Mouse (Mus musculus): ENCODE results near the gene Pdx1. TPM values are rescaled to one million over a fixed set of nuclear protein-coding genes. Genes with fewer than 3 reads are reported as not detected.

The Pdx1 gene
- total RNA-seq, 2 experiments from 2014 or later = not detected

DNA sequence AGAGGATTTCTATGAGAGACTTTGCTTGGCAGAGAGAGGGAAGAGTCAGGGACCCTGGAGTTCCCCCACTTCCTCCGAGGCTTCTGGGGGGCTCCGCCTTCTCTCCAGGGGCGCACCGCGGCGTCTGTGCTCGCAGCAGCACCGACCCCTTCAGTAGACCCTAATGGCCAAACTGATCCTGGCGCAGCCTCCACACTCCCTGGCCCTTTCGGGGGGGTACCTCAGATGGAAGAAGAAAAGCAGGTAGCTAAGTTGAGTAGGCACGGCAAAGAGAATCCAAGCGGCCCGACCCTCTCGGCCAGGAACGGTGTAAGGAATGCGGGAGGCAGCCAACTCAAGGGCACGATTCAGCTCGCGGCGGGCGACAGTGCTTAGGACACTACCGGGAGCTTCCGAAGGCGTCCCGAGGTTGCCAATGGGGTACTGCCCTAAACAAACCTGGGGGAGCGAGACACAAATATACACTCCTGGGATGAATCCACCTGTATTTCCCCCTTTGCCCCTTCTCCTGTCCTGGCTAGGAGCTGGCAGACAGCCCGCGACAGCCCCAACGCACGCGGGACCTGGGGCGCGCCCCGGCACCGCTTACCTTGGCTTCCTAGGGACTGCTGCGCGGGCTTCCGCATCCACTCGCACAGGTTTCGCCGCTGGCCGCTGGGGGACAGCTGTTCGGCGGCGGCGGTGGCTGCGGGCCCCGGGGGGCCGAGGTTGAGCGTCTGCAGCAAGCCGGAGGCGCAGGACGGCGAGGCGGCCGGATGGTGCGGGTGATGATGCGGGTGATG lies 36.3 kb downstream of the Pdx1 start:
- ATAC-seq (replicated peaks; ENCODE audit: low FRiP score, low TSS enrichment, poor library complexity, severe bottlenecking) = no peak

DNA sequence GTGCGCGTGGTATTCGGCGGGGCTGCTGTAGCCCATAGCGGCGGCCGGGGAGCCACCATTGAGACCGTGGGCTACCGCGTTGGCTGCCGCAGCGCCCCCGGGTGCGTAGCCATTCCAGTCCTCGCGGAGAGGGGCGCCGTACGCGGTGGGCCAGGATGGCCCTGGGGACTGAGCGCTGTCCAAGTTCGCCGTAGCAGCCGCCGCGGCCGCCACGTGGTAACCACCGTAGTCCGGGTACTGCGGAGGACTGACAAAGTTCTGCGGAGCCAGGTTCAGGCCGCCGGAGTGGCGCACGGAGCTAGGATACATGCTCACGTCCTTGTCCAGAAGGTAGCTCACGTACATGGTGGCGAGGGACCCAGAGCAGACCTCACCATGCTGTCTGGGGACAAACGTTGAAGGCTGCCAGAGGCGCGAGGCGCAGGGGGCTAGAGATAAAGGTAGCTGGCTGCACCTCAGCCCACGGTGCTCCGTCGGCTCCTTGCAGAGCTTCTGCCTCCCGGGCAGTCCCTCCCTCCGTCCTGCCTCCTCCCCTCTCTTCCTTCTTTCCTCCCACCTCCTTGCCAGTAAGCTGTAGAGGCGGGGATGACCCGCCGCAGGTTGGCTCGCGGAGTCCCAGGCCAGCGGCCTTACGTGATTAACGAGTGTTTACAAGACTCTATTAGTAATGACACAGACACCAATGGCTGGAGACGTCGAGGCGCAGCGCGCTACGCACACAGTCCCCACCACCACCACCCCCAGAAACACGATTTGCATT lies 37.1 kb downstream of the Pdx1 start, which contains the start of gene Cdx2:
Gene Cdx2, minus strand, starts transcription at position 633 of the 760 bp plus-strand sequence.
- no peak for ATAC-seq (replicated peaks; ENCODE audit: low FRiP score, low TSS enrichment, poor library complexity, severe bottlenecking)

DNA sequence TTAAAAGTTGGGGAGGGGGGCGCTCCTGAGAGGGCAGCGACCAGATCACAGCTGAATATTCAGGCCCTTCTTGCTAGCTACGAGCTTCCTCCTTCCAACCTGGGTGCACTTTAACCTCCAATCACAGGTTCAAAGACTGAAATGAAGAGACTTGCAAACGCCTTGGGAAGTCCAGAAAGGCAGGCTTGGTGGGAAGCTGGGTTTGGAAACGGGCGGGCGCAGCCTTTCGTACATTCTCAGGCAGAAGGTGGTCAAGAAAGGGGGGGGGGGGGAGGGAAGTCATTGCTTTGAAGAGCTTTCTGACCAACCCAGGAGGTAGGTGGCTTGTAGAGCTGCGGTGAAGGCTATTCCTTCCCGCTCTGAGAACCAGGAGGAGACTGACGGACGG lies 37.6 kb downstream of the Pdx1 start:
- no peak for ATAC-seq (replicated peaks; ENCODE audit: low FRiP score, low TSS enrichment, poor library complexity, severe bottlenecking)

DNA sequence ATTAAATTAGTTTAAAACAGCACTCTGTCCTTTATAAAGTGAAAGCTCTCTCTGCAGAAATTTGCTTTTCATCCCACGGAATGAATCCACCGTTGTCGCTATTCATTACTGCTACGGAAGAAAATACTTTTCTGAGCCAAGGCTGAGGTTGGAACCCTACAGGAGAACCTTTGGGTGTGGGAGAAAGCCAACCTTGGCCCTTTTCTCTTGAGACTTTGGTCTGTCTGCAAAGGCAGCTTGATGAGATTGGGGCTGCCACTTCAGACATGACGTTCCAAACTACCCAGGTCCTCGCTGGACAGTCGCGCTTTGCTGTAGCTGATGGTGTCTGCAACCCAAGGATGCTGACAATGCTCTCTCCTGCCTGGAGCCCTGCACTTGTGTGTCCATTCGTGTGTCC lies 38.7 kb downstream of the Pdx1 start:
- ATAC-seq (replicated peaks; ENCODE audit: low FRiP score, low TSS enrichment, poor library complexity, severe bottlenecking) = no peak

DNA sequence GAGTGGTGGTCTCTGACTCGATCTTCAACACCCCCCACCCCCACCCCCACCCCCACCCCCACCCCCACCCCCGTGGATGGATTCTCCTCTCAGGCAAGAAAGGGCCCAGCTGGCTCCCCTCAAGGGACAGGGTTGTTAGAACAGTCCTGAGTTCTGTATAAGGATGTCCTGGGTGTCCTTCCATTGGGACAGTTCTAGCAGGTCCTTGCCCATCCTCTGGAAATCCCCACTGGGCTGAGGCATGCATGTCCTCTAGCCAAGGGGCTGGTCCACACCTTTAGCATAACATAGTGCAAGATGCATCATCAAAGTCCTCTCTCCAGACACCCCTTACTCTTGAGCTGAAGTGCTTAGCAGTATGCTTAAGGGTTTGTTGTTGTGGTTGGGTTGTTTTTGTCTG lies 40.0 kb downstream of the Pdx1 start:
- ATAC-seq (replicated peaks; ENCODE audit: low FRiP score, low TSS enrichment, poor library complexity, severe bottlenecking) = no peak

DNA sequence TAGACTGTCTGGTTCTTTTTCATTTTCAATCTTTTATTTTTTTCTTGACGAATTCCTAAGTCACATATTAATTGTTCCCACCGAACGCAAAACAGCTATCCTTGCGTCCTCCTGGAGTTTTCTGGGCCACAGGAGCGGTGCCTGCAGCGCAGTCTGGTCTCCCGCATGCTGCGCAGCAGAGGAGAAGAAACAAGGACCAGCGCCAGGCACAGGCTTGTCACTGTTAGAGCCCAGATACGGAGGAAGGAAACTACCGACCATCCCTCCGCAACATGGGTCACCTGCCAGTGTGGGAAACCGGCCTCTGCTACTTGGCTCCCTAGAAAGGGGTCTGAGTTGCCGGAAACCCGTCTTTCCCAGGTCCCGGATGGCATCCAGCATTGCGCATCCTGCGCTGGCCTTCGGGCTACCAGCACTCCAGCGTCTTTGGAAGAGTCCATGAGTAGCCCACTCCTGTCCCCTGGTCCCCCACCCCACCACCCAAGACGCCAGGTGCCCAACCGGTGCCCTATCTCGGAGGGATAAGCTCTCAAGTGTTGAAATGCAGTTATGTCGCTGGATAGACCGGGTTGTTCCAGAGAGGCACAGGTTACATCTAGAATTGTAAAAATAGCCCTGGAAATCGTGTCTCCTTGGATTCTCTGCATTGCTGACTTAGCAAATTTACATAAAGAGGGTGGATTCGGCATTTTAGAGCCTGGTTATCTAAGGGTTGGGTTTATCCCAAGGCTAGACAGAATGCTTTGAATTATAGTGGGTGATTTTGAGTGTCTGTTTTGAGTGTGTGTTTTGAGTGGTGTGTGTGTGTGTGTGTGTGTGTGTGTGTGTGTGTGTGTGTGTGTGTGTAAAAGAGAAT lies 43.3 kb downstream of the Pdx1 start:
- ATAC-seq (replicated peaks; ENCODE audit: low FRiP score, low TSS enrichment, poor library complexity, severe bottlenecking) = no peak

DNA sequence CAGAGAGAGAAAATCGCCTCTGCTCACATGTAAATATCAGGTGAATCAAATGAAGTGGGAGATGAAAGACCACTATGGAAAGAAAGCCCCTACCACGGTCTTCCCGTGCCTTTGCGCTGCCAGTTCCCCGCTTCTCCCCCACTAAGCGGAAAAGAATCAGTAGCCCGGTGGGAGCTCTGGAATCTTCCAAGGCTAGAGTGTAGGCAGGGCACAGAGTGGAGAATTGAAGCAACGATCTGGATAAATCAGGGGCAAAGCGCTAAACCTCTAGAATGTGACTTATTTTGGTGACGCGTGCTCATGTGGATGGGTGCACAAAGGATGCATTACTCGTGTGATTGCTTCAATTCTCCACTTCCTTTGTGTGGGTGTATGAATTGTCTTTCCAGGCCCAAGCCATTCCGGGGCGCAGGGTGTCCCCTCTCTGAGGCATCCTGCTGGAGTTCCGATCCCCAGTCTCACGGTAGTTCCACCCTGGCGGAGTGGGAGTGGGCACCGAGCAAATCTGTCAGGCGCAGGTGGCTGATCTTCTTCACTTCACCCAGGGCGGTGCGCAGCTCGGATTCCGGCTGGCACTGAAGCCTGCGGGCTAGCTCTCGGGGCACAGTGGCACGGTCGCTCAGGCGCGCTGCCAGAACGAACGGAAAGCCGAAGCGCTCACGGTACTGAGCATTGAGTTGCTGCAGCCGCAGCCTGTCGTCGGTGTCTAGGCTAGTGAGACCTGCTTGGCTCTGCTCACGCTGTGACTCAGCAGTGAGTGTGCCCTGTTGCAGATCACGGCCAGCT lies 45.1 kb downstream of the Pdx1 start:
- ATAC-seq (replicated peaks; ENCODE audit: low FRiP score, low TSS enrichment, poor library complexity, severe bottlenecking) = peak; percentile 46; the same call in 1 of the 2 replicates

DNA sequence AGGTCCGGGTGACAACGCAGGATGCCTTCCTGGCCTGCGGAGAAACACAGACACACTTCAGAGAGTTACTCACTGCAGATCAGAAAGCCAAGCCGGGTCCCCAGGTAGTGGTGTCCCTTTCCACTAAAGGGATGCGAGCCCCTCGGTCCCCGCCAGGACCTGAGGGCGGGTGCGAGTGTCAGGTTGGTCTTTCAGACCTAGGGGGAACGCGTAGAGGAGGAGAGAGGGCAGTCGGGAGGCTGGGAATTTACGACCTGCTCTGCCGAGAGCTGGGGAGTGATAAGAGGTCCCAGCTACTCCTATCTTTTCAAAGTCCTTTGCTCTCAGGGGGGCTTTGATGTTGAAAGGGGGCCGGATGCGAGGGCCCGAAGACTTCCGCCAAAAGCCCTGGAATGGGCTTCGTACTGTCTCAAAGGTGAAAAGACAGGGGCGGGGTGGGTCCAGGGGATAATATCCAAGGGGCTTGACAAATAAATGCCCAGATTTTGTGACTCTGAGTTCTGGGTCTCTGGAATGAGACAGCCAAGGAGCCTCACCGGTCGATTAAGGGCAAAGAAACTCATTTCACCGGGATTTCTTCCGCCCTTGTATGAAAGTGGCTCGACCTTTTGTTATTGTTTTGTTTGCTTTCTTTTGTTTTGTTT lies 45.8 kb downstream of the Pdx1 start:
- no peak; the same call in 1 of the 2 replicates for ATAC-seq (replicated peaks; ENCODE audit: low FRiP score, low TSS enrichment, poor library complexity, severe bottlenecking)

DNA sequence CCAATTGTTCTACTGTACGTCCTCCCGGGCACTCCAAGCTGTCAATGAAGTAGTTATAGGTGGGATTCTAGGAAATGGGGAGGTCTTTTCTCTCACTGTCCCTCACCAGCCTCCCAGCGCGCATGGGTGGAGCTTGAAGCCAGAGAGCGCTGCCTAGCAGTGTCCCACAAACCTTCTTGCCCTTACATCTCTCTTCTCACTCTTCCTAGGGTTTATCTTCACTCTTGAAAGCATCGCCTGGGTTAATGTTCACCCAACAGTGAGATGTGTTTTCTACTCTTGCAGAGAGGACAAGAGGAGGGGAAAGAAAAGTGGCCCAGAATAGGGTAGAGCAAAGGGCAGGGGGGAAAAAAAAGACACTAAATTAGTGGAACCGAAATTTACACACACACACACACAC lies 47.6 kb downstream of the Pdx1 start:
- no peak for ATAC-seq (replicated peaks; ENCODE audit: low FRiP score, low TSS enrichment, poor library complexity, severe bottlenecking)

DNA sequence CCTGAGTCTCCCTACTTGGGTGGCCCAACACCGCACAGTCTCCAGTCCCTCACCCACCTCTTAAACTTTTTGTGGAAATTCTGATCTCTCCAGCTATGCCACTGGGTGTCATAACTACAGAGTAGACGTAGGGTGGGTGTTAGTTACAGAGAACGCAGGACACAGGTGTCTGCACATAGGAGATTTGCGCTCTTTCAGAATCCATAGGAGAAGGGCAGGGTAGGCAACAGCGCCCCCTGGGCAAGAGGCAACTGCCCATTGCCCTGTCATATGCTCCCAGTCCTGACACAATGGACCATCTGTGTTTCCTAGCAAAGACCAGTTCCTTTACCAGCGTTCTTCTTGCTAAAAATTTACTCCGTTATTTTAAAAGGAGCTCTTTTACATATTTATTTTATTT lies 48.2 kb downstream of the Pdx1 start:
- ATAC-seq (replicated peaks; ENCODE audit: low FRiP score, low TSS enrichment, poor library complexity, severe bottlenecking) = no peak

DNA sequence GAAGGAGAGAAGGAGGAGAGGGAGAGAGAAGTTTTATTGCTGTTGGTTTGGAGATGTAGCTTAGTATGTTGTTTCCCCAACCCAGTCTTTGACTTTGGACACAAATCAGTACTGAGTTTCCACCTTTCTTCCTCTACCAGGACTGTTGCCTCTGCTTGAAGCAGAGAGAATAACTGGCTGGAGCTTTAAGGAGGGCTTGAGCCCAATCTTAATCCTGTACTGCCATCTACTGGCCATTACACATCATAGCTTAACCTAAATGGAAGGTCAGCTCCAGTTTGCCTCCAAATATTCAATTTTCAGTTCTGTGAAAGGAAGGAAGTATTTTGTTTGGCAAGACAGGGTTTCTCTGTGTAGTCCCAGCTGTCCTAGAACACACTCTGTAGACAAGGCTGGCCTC lies 49.9 kb downstream of the Pdx1 start:
- ATAC-seq (replicated peaks; ENCODE audit: low FRiP score, low TSS enrichment, poor library complexity, severe bottlenecking) = peak; percentile 70

DNA sequence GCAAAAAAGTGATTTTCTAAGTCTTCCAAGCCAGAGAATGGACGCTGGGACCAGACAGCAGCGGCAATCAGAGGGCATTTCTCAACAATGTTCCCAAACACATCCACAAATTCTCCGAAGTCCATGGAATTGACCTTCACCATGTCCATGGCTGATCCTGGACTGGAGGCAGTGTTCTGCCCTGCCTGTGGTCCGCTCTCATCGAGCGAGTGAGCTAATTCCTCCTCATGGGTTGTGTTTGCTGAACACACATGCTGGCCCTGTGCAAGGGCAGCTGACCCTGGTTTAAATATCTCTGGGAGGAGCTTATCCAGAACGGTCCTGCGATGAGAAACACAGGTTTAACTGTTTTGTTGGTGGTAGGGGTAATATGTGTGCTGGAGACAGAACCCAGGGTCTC lies 52.4 kb downstream of the Pdx1 start, which contains the start of gene Urad:
Gene Urad, minus strand, starts transcription at position 258 of the 400 bp plus-strand sequence.
- no peak for ATAC-seq (replicated peaks; ENCODE audit: low FRiP score, low TSS enrichment, poor library complexity, severe bottlenecking)

DNA sequence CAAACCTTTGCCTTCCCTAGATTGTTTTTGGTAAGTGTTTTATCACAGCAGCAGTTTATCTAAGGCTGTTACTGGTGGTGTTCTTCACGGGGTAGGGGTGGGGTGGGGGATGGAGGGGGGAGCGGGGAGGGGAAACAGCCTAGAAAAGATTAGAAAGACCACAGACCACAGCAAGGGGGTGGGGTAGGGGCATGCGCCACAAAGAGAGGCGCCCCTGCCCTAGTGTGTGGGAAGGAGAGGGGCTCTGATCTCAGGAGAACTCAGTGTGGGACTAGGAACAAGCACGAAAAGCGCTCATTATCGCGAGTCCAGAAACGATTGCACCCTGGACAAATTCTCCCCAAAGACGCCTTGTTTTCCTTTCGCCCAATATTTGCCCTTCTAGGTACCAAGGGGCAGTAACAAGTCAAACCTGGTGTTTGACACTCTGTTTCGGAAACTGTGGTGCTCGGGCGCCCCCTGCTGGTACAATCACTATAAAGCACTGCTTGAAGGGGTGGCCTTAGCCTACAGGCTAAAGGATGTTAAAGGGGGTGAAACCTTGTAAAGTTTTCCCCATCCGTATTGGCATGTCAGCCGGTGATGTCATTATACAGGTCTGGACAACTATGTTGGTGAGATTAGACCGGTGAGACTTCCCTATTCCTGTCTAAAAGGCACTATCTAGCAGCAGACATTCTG lies 53.6 kb downstream of the Pdx1 start:
- peak; percentile 81 for ATAC-seq (replicated peaks; ENCODE audit: low FRiP score, low TSS enrichment, poor library complexity, severe bottlenecking)

Other genes starting within 250 kb of the Pdx1 start
- 7.2 and 7.6 TPM in 2 replicates for gene Lnx2, start 193.4 kb upstream of the Pdx1 start, total RNA-seq (2014; fragmentation: Nextera tagmentation)
- gene Lnx2, start 193.4 kb upstream of the Pdx1 start, total RNA-seq (2017) = 3.3 and 7.9 TPM in 2 replicates
- gene Polr1d, start 192.9 kb upstream of the Pdx1 start, total RNA-seq (2014; fragmentation: Nextera tagmentation) = 145 and 195 TPM in 2 replicates
- gene Polr1d, start 192.9 kb upstream of the Pdx1 start, total RNA-seq (2017) = 149 and 191 TPM in 2 replicates
- gene Gsx1, start 81.3 kb upstream of the Pdx1 start, total RNA-seq (2014; fragmentation: Nextera tagmentation) = not detected in 2 replicates
- gene Gsx1, start 81.3 kb upstream of the Pdx1 start, total RNA-seq (2017) = not detected in 2 replicates
- gene Cdx2, start 37.3 kb downstream of the Pdx1 start, total RNA-seq (2014; fragmentation: Nextera tagmentation) = not detected in 2 replicates
- not detected in 2 replicates for gene Cdx2, start 37.3 kb downstream of the Pdx1 start, total RNA-seq (2017)
- gene Urad, start 52.5 kb downstream of the Pdx1 start, total RNA-seq (2014; fragmentation: Nextera tagmentation) = not detected in 2 replicates
- gene Urad, start 52.5 kb downstream of the Pdx1 start, total RNA-seq (2017) = not detected in 2 replicates
- gene Flt3, start 130.5 kb downstream of the Pdx1 start, total RNA-seq (2014; fragmentation: Nextera tagmentation) = 0.37 and 1.7 TPM in 2 replicates
- gene Flt3, start 130.5 kb downstream of the Pdx1 start, total RNA-seq (2017) = 2.4 and 4.6 TPM in 2 replicates
- 279 and 362 TPM in 2 replicates for gene Pan3, start 160.2 kb downstream of the Pdx1 start, total RNA-seq (2014; fragmentation: Nextera tagmentation)
- 189 and 195 TPM in 2 replicates for gene Pan3, start 160.2 kb downstream of the Pdx1 start, total RNA-seq (2017)

Data from megakaryocyte-erythroid progenitor cell, adult 5-6 weeks (primary cell).